Mouse (Mus musculus) CH12.LX (cell line): ENCODE results near the gene Fgfr2. TPM values are rescaled to one million over a fixed set of nuclear protein-coding genes. Genes with fewer than 3 reads are reported as not detected.

ENCODE experiments used
- DNase-seq: peaks from one replicate; pipeline ENCODE4 v3.0.0-alpha.2; 2013; ENCODE audit errors: extremely low read depth
- H3K27ac ChIP-seq: 2 replicates; pipeline ENCODE4 v1.5.1; 2012; ENCODE audit warnings: low read depth, mild to moderate bottlenecking, control low read depth, moderate library complexity; ENCODE audit not compliant: insufficient read depth
- H3K27me3 ChIP-seq: replicated peaks from 2 replicates; pipeline ENCODE3; 2012; ENCODE audit warnings: inconsistent platforms
- H3K36me3 ChIP-seq, 2 experiments: replicated peaks in 1 of 2; 2 replicates each; pipeline versions ENCODE3 to v1.6.1; 2012; ENCODE audit warnings: inconsistent platforms in 1 of 2, low read length in 1 of 2, mild to moderate bottlenecking in 1 of 2, mixed read lengths in 1 of 2, moderate library complexity in 1 of 2; ENCODE audit not compliant: control insufficient read depth in 1 of 2, insufficient read depth in 1 of 2
- H3K4me1 ChIP-seq, 2 experiments: 2 replicates each; pipeline ENCODE4 v1.6.1; 2012; ENCODE audit warnings: inconsistent platforms in 1 of 2, moderate library complexity in 1 of 2; ENCODE audit not compliant: insufficient read depth in 2 of 2, control insufficient read depth in 1 of 2
- H3K4me2 ChIP-seq: 2 replicates; pipeline ENCODE4 v1.6.1; 2012; ENCODE audit warnings: low read depth, mild to moderate bottlenecking, control low read depth; ENCODE audit not compliant: poor library complexity, insufficient read depth, severe bottlenecking
- H3K4me3 ChIP-seq, 3 experiments: fragments of 150-350 bp in 1 of 3; sonication (generic) in 1 of 3; replicated peaks in 1 of 3; 2 replicates each; pipeline versions ENCODE3 to v1.5.1; 2011 to 2012; ENCODE audit warnings: low read depth in 2 of 3, low read length in 2 of 3, mild to moderate bottlenecking in 2 of 3, moderate library complexity in 2 of 3, control low read depth in 1 of 3, improper control_type of control experiment in 1 of 3, inconsistent platforms in 1 of 3, mixed read lengths in 1 of 3; ENCODE audit not compliant: poor library complexity in 1 of 3
- H3K79me2 ChIP-seq: replicated peaks from 2 replicates; pipeline ENCODE4 v1.6.1; 2012; ENCODE audit warnings: mild to moderate bottlenecking, moderate library complexity; ENCODE audit not compliant: control insufficient read depth, poor library complexity, insufficient read depth, severe bottlenecking; ENCODE audit errors: extremely low read depth
- H3K9ac ChIP-seq: 2 replicates; pipeline ENCODE4 v1.6.1; 2012; ENCODE audit warnings: low read depth, mild to moderate bottlenecking, control low read depth, moderate library complexity; ENCODE audit not compliant: insufficient read depth
- H3K9me3 ChIP-seq: replicated peaks from 2 replicates; pipeline ENCODE3; 2012; ENCODE audit warnings: low read length, inconsistent platforms, mixed read lengths
- BHLHE40 ChIP-seq: IDR thresholded peaks from 2 replicates; pipeline ENCODE4 v1.6.1; 2011; ENCODE audit warnings: mild to moderate bottlenecking, low read depth, low read length, improper control_type of control experiment
- ELF1 ChIP-seq: IDR thresholded peaks from 2 replicates; pipeline ENCODE4 v1.6.1; 2014; ENCODE audit warnings: low read depth, mild to moderate bottlenecking, inconsistent platforms, low read length, improper control_type of control experiment
- EP300 ChIP-seq: IDR thresholded peaks from 2 replicates; pipeline ENCODE4 v1.6.1; 2011; ENCODE audit warnings: low read length, improper control_type of control experiment
- ETS1 ChIP-seq: conservative IDR thresholded peaks from 2 replicates; pipeline ENCODE4 v1.6.1; 2012; ENCODE audit warnings: low read depth, mild to moderate bottlenecking, inconsistent platforms, low read length, improper control_type of control experiment, moderate library complexity
- GABPA ChIP-seq: IDR thresholded peaks from 2 replicates; pipeline ENCODE4 v1.6.1; 2012; ENCODE audit warnings: low read depth, low read length, improper control_type of control experiment, inconsistent platforms; ENCODE audit not compliant: insufficient replicate concordance
- KAT2A ChIP-seq: IDR thresholded peaks from 2 replicates; pipeline ENCODE4 v1.6.1; 2012; ENCODE audit warnings: low read length, improper control_type of control experiment, inconsistent platforms; ENCODE audit not compliant: insufficient replicate concordance
- MAX ChIP-seq: IDR thresholded peaks from 2 replicates; pipeline ENCODE4 v1.6.1; 2011; ENCODE audit warnings: low read length, improper control_type of control experiment
- MEF2A ChIP-seq: IDR thresholded peaks from 2 replicates; pipeline ENCODE4 v1.6.1; 2014; ENCODE audit warnings: low read depth, mild to moderate bottlenecking, inconsistent platforms, low read length, improper control_type of control experiment, borderline replicate concordance
- MYC ChIP-seq: IDR thresholded peaks from 2 replicates; pipeline ENCODE4 v1.6.1; 2011; ENCODE audit warnings: low read depth, mild to moderate bottlenecking, improper control_type of control experiment, low read length
- NELFE ChIP-seq: IDR thresholded peaks from 2 replicates; pipeline ENCODE4 v1.6.1; 2011; ENCODE audit warnings: low read depth, low read length, improper control_type of control experiment
- RAD21 ChIP-seq: IDR thresholded peaks from 2 replicates; pipeline ENCODE4 v1.6.1; 2011; ENCODE audit warnings: low read depth, mild to moderate bottlenecking, low read length, improper control_type of control experiment, moderate library complexity
- SMC3 ChIP-seq: IDR thresholded peaks from 2 replicates; pipeline ENCODE4 v1.6.1; 2011; ENCODE audit warnings: low read depth, low read length, improper control_type of control experiment
- ZC3H11A ChIP-seq: IDR thresholded peaks from 2 replicates; pipeline ENCODE4 v1.6.1; 2012; ENCODE audit warnings: low read depth, mild to moderate bottlenecking, inconsistent platforms, low read length, improper control_type of control experiment
- ZKSCAN1 ChIP-seq: IDR thresholded peaks from 2 replicates; pipeline ENCODE4 v1.6.1; 2012; ENCODE audit warnings: low read depth, inconsistent platforms, low read length, improper control_type of control experiment, borderline replicate concordance
- ZNF384 ChIP-seq: IDR thresholded peaks from 2 replicates; pipeline ENCODE4 v1.6.1; 2012; ENCODE audit warnings: low read depth, low read length, improper control_type of control experiment, inconsistent platforms
- dilution Hi-C: fragments of 300-500 bp; cut with MboI; formaldehyde crosslinking; loops from 2 replicates; pipeline ENCODE4 v1.14.3; 2020; ENCODE audit warnings: low sequenced_read_pairs; ENCODE audit not compliant: extremely low pct_unique_long_range_greater_than_20kb, extremely low pct_ligation_motif_present
- in situ Hi-C: fragments of 300-500 bp; cut with MboI; formaldehyde crosslinking; loops from 3 replicates; pipeline ENCODE4 v1.14.3; 2019; ENCODE audit warnings: low sequenced_read_pairs, low pct_ligation_motif_present, low pct_unique_long_range_greater_than_20kb, mixed read lengths
- polyA plus RNA-seq: library from polyadenylated mRNA; unstranded; fragments of >175 nt; gene quantifications from 2 replicates; pipeline ENCODE4 v1.2.1, GENCODE M21; 2012; ENCODE audit warnings: low read depth; ENCODE audit not compliant: insufficient read length
- total RNA-seq, 2 experiments: library from RNA; depleted of rRNA; stranded (reverse); fragments of 300-350 nt in 1 of 2; fragments of >200 nt in 1 of 2; gene quantifications; 2 replicates each; pipeline ENCODE4 v1.2.3; 2012 to 2014

The Fgfr2 gene
- total and polyA plus RNA-seq, 3 experiments = not detected

DNA sequence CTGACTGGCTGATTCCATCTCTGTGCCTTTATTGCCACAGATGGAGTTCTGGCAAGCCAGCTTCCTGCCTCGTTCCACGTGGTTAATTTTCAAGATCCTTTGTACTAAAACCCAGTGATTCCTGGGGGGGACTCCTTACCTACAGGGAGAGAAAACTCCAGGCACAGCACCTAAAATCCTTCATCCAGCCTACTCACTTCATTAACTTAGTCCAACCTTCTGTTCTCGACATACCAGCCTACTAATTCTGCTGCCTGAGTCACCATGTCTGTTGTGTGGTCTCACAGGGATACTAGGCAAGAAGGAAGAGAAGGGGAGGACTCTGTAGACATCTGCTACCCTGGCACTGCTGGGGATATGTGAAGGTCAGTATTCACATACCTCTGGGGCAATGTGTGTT lies 1048.6 kb downstream of the Fgfr2 start:
- in situ Hi-C loops = no loop called here
- no peaks in the 10 kb centered on the region for H3K4me1 ChIP-seq
- dilution Hi-C loops = no loop called here

GRCm38 (mm10) chr7:132070877-132071625 lies 1052.1 kb downstream of the Fgfr2 start:
- Histone ChIP-seq H3K27me3 (peaks cover 71% of the 10 kb centered on the region), H3K36me3 (no peaks in the 10 kb centered on the region), H3K9ac (no peak overlapping the region), H3K4me3 (no peak overlapping the region), H3K4me1 (no peaks in the 10 kb centered on the region)
- in situ Hi-C loops = no loop called here
- DNase-seq = no peak
- TF ChIP-seq SMC3 (no peak), EP300 (no peak), ZC3H11A (no peak), ZKSCAN1 (no peak), MYC (no peak), KAT2A (no peak), MAX (no peak), ZNF384 (no peak), ELF1 (no peak), ETS1 (no peak), GABPA (no peak), RAD21 (no peak)
- TF ChIP-seq, all 38 proteins: peak for 0
- Histone ChIP-seq H3K27ac (no peak overlapping the region), H3K9me3 (no peaks in the 10 kb centered on the region), H3K4me2 (no peak overlapping the region), H3K79me2 (no peaks in the 10 kb centered on the region)
- dilution Hi-C loops = no loop called here

More for the DNA sequence above, 1048.6 kb downstream of the Fgfr2 start:
- Histone ChIP-seq H3K9me3 (peaks cover 10% of the 10 kb centered on the region), H3K27me3 (peaks cover 65% of the 10 kb centered on the region), H3K27ac (no peak overlapping the region), H3K4me3 (no peak overlapping the region), H3K4me2 (no peak overlapping the region), H3K79me2 (no peaks in the 10 kb centered on the region), H3K36me3 (no peaks in the 10 kb centered on the region), H3K9ac (no peak overlapping the region)
- DNase-seq = no peak
- no peak for TF ChIP-seq EP300
- TF ChIP-seq MEF2A = no peak
- no peak for TF ChIP-seq BHLHE40
- no peak for TF ChIP-seq NELFE
- TF ChIP-seq ZC3H11A = no peak
